Mouse (Mus musculus) hindbrain, postnatal 0 days (tissue): ENCODE data around the gene Mecom. TPM values are rescaled to one million over a fixed set of nuclear protein-coding genes. Genes with fewer than 3 reads are reported as not detected.

Experiments used
- ATAC-seq: fragments of 200-750 bp; cut with Nextera tagmentation; 2 replicates; pipeline ENCODE4 v1.8.0; 2017; ENCODE audit warnings: mild to moderate bottlenecking, moderate TSS enrichment, moderate library complexity
- DNase-seq: peaks from one replicate; pipeline ENCODE4 v3.0.0-alpha.2; 2015; ENCODE audit warnings: low spot score
- H3K27ac ChIP-seq: fragments of 300-500 bp; sonication (generic); 2 replicates; pipeline ENCODE4 v1.5.1; 2014; ENCODE audit warnings: mild to moderate bottlenecking
- H3K27me3 ChIP-seq: fragments of 300-500 bp; sonication (generic); 2 replicates; pipeline ENCODE4 v1.6.1; 2014; ENCODE audit warnings: low read length, mixed read lengths; ENCODE audit not compliant: insufficient read depth
- H3K36me3 ChIP-seq: fragments of 300-500 bp; sonication (generic); 2 replicates; pipeline ENCODE4 v1.6.1; 2014; ENCODE audit warnings: low read length, mixed read lengths; ENCODE audit not compliant: insufficient read depth
- H3K4me1 ChIP-seq: fragments of 300-500 bp; sonication (generic); 2 replicates; pipeline ENCODE4 v1.6.1; 2014; ENCODE audit warnings: antibody characterized with exemption, low read length, mixed read lengths; ENCODE audit not compliant: insufficient read depth
- H3K4me2 ChIP-seq: fragments of 300-500 bp; sonication (generic); 2 replicates; pipeline ENCODE4 v1.6.1; 2014; ENCODE audit warnings: low read depth, mild to moderate bottlenecking, low read length, moderate library complexity, mixed read lengths
- H3K4me3 ChIP-seq: fragments of 300-500 bp; sonication (generic); 2 replicates; pipeline ENCODE4 v1.5.1; 2014; ENCODE audit warnings: low read length
- H3K9ac ChIP-seq: fragments of 300-500 bp; sonication (generic); replicated peaks from 2 replicates; pipeline ENCODE4 v1.6.1; 2014; ENCODE audit warnings: mild to moderate bottlenecking, low read length, moderate library complexity, mixed read lengths
- H3K9me3 ChIP-seq: fragments of 300-500 bp; sonication (generic); 2 replicates; pipeline ENCODE4 v1.6.1; 2016; ENCODE audit warnings: low read length, mixed read lengths
- CTCF ChIP-seq: IDR thresholded peaks from 2 replicates; pipeline ENCODE4 v1.5.1; 2016; ENCODE audit warnings: antibody characterized with exemption, control low read depth, low read depth
- WGBS: fragments of 180-500 bp; shearing (Covaris S2); extraction: QIAGEN DNeasy Blood & Tissue Kit; methylation state at CpG from one replicate; pipeline ENCODE4 v1.1.7; 2014; 5-methylcytosine and 5-hydroxymethylcytosine counted together
- polyA plus RNA-seq: library from polyadenylated mRNA; unstranded; fragments of >200 nt; fragmentation: Nextera tagmentation; extraction: Ambion mirVana; gene quantifications from 2 replicates; pipeline ENCODE4 v1.2.1, GENCODE M21; 2015
- total RNA-seq: library from RNA; depleted of rRNA; stranded (reverse); fragments of >200 nt; gene quantifications from 2 replicates; pipeline ENCODE4 v1.2.3, GENCODE M21; 2014

The Mecom gene
- total and polyA plus RNA-seq, 2 experiments from 2014 or later: 4.5 to 8.3 TPM

GRCm38 (mm10) chr3:30167027-30167426 is 380.8 kb downstream of the Mecom start:
- DNase-seq: no peak

GRCm38 (mm10) chr3:30164834-30165233 is 383.0 kb downstream of the Mecom start:
- Histone ChIP-seq H3K4me3 (no peak overlapping the region), H3K9me3 (no peaks in the 10 kb centered on the region), H3K36me3 (no peaks in the 10 kb centered on the region), H3K9ac (no peak overlapping the region), H3K4me2 (no peak overlapping the region), H3K27me3 (no peaks in the 10 kb centered on the region), H3K4me1 (no peaks in the 10 kb centered on the region), H3K27ac (no peak overlapping the region)
- DNase-seq: no peak
- no peak for ATAC-seq
- no peak for TF ChIP-seq CTCF
- 86% methylated on average over 4 of the region's 4 CpGs for WGBS

More at GRCm38 (mm10) chr3:30167027-30167426, 380.8 kb downstream of the Mecom start:
- Histone ChIP-seq H3K4me2 (no peak overlapping the region), H3K4me1 (no peaks in the 10 kb centered on the region), H3K27ac (no peak overlapping the region), H3K36me3 (no peaks in the 10 kb centered on the region), H3K9me3 (no peaks in the 10 kb centered on the region), H3K9ac (no peak overlapping the region), H3K27me3 (no peaks in the 10 kb centered on the region), H3K4me3 (no peak overlapping the region)
- no peak for ATAC-seq
- no peak for TF ChIP-seq CTCF
- WGBS: 89% methylated on average over 3 of the region's 3 CpGs

GRCm38 (mm10) chr3:30163390-30163789 is 384.4 kb downstream of the Mecom start:
- no peaks in the 10 kb centered on the region for H3K36me3 ChIP-seq
- no peak for ATAC-seq
- DNase-seq: no peak
- H3K4me2 ChIP-seq: no peak overlapping the region
- H3K9ac ChIP-seq: no peak overlapping the region
- no peak overlapping the region for H3K4me3 ChIP-seq
- no peaks in the 10 kb centered on the region for H3K9me3 ChIP-seq
- TF ChIP-seq CTCF: no peak
- WGBS: 77% methylated on average over 4 of the region's 4 CpGs
- H3K27me3 ChIP-seq: no peaks in the 10 kb centered on the region
- H3K4me1 ChIP-seq: no peaks in the 10 kb centered on the region
- H3K27ac ChIP-seq: no peak overlapping the region

GRCm38 (mm10) chr3:30160961-30161670 is 386.7 kb downstream of the Mecom start:
- ATAC-seq (no peak), DNase-seq (no peak)
- Histone ChIP-seq H3K9me3 (no peaks in the 10 kb centered on the region), H3K4me3 (no peak overlapping the region), H3K9ac (no peak overlapping the region), H3K4me1 (no peaks in the 10 kb centered on the region), H3K27ac (no peak overlapping the region), H3K4me2 (no peak overlapping the region), H3K27me3 (no peaks in the 10 kb centered on the region), H3K36me3 (no peaks in the 10 kb centered on the region)
- no peak for TF ChIP-seq CTCF
- WGBS: 67% methylated on average over 5 of the region's 5 CpGs

- 80% methylated on average over 5 of the region's 5 CpGs for WGBS
- TF ChIP-seq CTCF: no peak
- Histone ChIP-seq H3K27me3 (no peaks in the 10 kb centered on the region), H3K4me3 (no peak overlapping the region), H3K36me3 (no peaks in the 10 kb centered on the region), H3K27ac (no peak overlapping the region), H3K4me1 (no peaks in the 10 kb centered on the region), H3K9ac (no peak overlapping the region), H3K9me3 (no peaks in the 10 kb centered on the region), H3K4me2 (no peak overlapping the region)
- DNase-seq (no peak), ATAC-seq (no peak)
Measured at GRCm38 (mm10) chr3:30160346-30160745, 387.5 kb downstream of the Mecom start.

- DNase-seq: peak; percentile 35
- 70% methylated on average over 7 of the region's 7 CpGs for WGBS
- TF ChIP-seq CTCF: no peak
- H3K9me3 ChIP-seq: no peaks in the 10 kb centered on the region
- H3K9ac ChIP-seq: no peak overlapping the region
- H3K4me3 ChIP-seq: no peak overlapping the region
- H3K36me3 ChIP-seq: no peaks in the 10 kb centered on the region
- H3K4me2 ChIP-seq: no peak overlapping the region
- H3K4me1 ChIP-seq: 0 out of 2 replicates have a peak, but pooled peaks cover 3% of the 10 kb centered on the region
- no peak overlapping the region for H3K27ac ChIP-seq
- ATAC-seq: no peak
- no peaks in the 10 kb centered on the region for H3K27me3 ChIP-seq
Measured at GRCm38 (mm10) chr3:30157128-30157670, 390.6 kb downstream of the Mecom start.

- H3K4me2 ChIP-seq: no peak overlapping the region
- no peaks in the 10 kb centered on the region for H3K9me3 ChIP-seq
- H3K4me3 ChIP-seq: no peak overlapping the region
- no peak overlapping the region for H3K27ac ChIP-seq
- ATAC-seq (no peak), DNase-seq (no peak)
- TF ChIP-seq CTCF: no peak
- H3K27me3 ChIP-seq: no peaks in the 10 kb centered on the region
- no peaks in the 10 kb centered on the region for H3K36me3 ChIP-seq
- 68% methylated on average over 7 of the region's 7 CpGs for WGBS
- H3K4me1 ChIP-seq: 0 out of 2 replicates have a peak, but pooled peaks cover 3% of the 10 kb centered on the region
- no peak overlapping the region for H3K9ac ChIP-seq
Measured at GRCm38 (mm10) chr3:30154390-30154789, 393.4 kb downstream of the Mecom start.
